Mouse (Mus musculus) left cerebral cortex, postnatal 36 days (tissue): ENCODE data around the gene Insl3. TPM values are rescaled to one million over a fixed set of nuclear protein-coding genes. Genes with fewer than 3 reads are reported as not detected.
A peak's percentile ranks its signal among the peaks of the same experiment; 100 is the strongest.
"Not testable (repeated sequence)": the region's sequence is repeated elsewhere in the genome, so short reads cannot be mapped to it uniquely, and the experiment has no call there.

ENCODE experiments used
- DNase-seq, 2 experiments: peaks; one replicate each; pipeline ENCODE4 v3.0.0; 2021 to 2022; ENCODE audit warnings: low spot score in 2 of 2, mixed read lengths in 1 of 2
- intact Hi-C: fragments of 180-260 bp; cut with DNase I; formaldehyde crosslinking; loops from one replicate; pipeline ENCODE4 v1.15.1; 2025
- total RNA-seq, 2 experiments: library from RNA; stranded (reverse); gene quantifications; 2 replicates each; pipeline ENCODE4 v1.2.3; 2021

Gene Insl3
- total RNA-seq, 2 experiments from 2014 or later, result 0.59 to 1.9 TPM

DNA sequence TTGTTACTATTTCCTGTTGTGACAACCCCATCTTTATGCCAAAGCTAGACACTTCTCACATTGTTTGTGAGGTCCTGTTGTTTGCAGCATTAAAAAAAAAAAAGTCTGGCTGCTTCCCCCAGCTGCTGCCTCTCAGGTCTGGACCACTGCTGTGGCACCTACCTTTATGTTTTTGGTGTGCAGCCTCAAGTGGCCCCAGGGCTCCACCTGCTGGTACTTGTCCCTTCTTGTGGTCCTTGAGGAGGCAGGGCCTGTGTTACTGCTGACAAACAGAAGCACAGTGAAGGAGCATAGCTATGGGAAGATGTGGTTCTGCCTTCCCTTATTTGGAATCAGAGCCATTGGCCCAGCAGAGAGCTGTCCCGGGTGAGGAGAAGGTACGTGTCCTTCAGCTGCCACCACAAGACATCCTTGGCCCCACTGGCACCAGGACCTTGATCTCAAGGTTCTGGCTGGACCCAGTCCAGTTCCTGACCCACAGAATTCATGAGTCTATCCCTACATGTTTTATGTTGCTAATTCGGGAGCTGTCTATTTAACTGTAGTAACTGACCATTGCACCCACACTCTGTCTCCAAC lies 42.7 kb downstream of the Insl3 start:
- intact Hi-C loops, result loop anchor here (2.0 kb wide), 1 partner anchor 23 kb away; no protein-coding TSS in a partner anchor
- DNase-seq, result peak in 1 of 2 experiments; percentile 57

- intact Hi-C loops, result loop anchor here (5.0 kb wide), 1 partner anchor 456 kb away; no protein-coding TSS in a partner anchor
- not testable (repeated sequence) for DNase-seq
Measured at GRCm38 (mm10) chr8:71738316-71738715, 49.3 kb downstream of the Insl3 start.

Other genes with a start within 250 kb of the Insl3 start
- gene Abhd8, start 225.6 kb upstream of the Insl3 start, total RNA-seq, result 100 to 1,000 TPM; 303 to 342 TPM
- gene Mrpl34, start 224.3 kb upstream of the Insl3 start, total RNA-seq, result 10 to 100 TPM; 47.3 to 68.9 TPM
- 10 to 100 TPM; 70.7 to 78.7 TPM for gene Dda1, start 220.0 kb upstream of the Insl3 start, total RNA-seq
- gene Ano8, start 203.3 kb upstream of the Insl3 start, total RNA-seq, result 10 to 100 TPM; 59.3 to 62.2 TPM
- gene Gtpbp3, start 201.1 kb upstream of the Insl3 start, total RNA-seq, result 10 to 100 TPM; 34.2 to 36.0 TPM
- gene Plvap, start 177.5 kb upstream of the Insl3 start, total RNA-seq, result 1 to 10 TPM; 7.4 to 9.4 TPM
- not detected for gene Ccdc194, start 163.5 kb upstream of the Insl3 start, total RNA-seq
- gene Bst2, start 151.8 kb upstream of the Insl3 start, total RNA-seq, result 1 to 10 TPM; 3.5 to 4.8 TPM
- gene Mvb12a, start 146.3 kb upstream of the Insl3 start, total RNA-seq, result 10 to 100 TPM; 37.8 to 43.0 TPM
- not detected for gene Tmem221, start 130.3 kb upstream of the Insl3 start, total RNA-seq
- gene Nxnl1, start 122.6 kb upstream of the Insl3 start, total RNA-seq, result under 1 TPM; 0.18 to 0.22 TPM
- 100 to 1,000 TPM in 1 of 2 experiments, 10 to 100 TPM in 1; 94.7 to 109 TPM for gene Slc27a1, start 120.3 kb upstream of the Insl3 start, total RNA-seq
- 10 to 100 TPM; 31.1 to 41.6 TPM for gene Pgls, start 97.0 kb upstream of the Insl3 start, total RNA-seq
- gene Fam129c, start 91.6 kb upstream of the Insl3 start, total RNA-seq, result 1 to 10 TPM; 3.9 to 4.0 TPM
- gene Colgalt1, start 78.2 kb upstream of the Insl3 start, total RNA-seq, result 10 to 100 TPM; 48.5 to 52.2 TPM
- gene Unc13a, start 17.5 kb upstream of the Insl3 start, total RNA-seq, result 100 to 1,000 TPM; 278 to 328 TPM
- gene Jak3, start 12.9 kb upstream of the Insl3 start, total RNA-seq, result 1 to 10 TPM; 4.0 to 5.5 TPM
- gene B3gnt3, start 12.6 kb downstream of the Insl3 start, total RNA-seq, result under 1 TPM; 0.52 to 0.75 TPM
- 100 to 1,000 TPM; 156 to 193 TPM for gene Fcho1, start 36.5 kb downstream of the Insl3 start, total RNA-seq
- 10 to 100 TPM in 1 of 2 experiments, 1 to 10 TPM in 1; 8.7 to 13.6 TPM for gene Zfp709, start 192.8 kb downstream of the Insl3 start, total RNA-seq
- 10 to 100 TPM; 10.5 to 11.9 TPM for gene Zfp882, start 219.4 kb downstream of the Insl3 start, total RNA-seq
- gene Zfp617, start 219.4 kb downstream of the Insl3 start, total RNA-seq, result 10 to 100 TPM; 27.5 to 29.3 TPM